Mouse (Mus musculus) liver, adult (tissue): Measurements from ENCODE around the gene Swi5.

Source experiments
- GATA4 ChIP-seq: IDR thresholded peaks from 2 replicates; pipeline ENCODE4 v1.6.1; 2014; ENCODE audit warnings: mild to moderate bottlenecking, low read length; ENCODE audit not compliant: insufficient replicate concordance

Swi5 gene

DNA sequence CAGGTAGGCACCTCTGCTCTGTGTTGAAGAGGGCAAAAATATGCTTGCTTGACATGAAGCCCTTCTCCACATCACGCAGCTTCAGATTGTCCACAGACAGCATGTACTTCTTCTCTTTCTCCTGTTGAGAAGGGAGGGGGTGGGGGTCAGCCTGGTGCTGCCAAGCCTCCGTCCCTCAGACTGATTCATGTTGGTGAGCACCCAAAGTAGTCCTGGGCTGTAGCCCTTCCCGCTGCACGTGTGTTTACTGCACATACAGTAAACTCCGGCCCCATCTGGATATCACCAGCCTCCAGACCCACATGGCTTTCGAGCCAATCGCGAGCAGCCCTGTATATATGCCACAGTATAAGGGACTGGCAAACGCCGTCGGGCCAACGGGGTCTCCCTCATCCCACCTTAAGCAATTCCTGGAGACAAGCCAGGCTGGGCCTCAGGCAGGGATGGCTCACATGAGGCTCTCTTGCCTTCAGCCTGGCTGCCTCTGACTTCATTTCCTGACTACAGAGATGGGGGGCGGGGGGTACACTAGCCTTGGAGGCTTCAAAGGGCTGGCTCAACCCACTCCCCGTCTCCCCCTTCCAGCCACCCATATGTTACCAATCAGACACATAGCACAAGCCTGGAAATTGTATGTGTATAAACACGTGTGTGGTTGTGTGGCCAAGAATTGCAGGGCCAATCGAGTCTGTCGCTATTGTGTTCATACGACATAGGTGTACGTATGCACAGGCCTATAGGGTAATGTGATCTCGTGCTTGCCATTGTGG lies 29.2 kb upstream of the Swi5 start:
- no peak for TF ChIP-seq GATA4

DNA sequence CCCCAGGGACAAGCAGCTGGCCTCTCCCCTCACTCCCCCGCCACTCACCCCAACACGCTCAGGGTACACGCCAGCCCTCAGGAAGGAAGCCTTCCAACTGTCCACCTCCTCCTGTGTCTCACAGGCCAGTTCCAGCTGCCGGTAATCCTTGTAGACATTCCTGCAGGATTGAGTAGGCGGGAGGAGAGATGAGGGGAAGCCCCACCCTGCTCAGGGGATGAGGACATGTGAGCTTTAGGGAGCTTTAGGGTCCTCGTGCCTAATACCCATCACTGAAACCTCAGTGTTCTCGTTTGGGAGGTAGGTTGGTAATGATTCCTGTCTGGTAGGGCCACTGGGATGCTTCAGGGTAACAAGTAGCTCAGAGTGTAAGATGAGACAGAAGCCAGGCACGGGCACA lies 27.9 kb upstream of the Swi5 start:
- no peak for TF ChIP-seq GATA4

DNA sequence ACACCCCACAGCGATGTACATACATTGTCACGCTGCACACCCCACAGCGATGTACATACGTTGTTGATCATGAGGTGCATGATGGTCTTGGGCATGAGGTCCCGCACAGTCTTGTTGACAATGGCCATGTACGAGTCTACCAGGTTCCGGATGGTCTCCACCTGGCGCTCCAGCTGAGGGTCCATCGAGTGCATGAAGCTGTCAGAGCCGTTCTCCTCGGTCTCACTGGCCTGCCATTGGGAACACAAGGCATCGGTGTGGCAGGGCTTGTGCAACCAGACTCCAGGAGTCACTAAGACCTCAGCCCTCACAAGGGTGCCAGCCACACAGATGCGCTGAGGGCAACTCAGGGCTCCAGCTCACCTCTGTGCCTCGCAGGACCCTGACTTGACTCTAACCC lies 27.0 kb upstream of the Swi5 start:
- no peak for TF ChIP-seq GATA4

DNA sequence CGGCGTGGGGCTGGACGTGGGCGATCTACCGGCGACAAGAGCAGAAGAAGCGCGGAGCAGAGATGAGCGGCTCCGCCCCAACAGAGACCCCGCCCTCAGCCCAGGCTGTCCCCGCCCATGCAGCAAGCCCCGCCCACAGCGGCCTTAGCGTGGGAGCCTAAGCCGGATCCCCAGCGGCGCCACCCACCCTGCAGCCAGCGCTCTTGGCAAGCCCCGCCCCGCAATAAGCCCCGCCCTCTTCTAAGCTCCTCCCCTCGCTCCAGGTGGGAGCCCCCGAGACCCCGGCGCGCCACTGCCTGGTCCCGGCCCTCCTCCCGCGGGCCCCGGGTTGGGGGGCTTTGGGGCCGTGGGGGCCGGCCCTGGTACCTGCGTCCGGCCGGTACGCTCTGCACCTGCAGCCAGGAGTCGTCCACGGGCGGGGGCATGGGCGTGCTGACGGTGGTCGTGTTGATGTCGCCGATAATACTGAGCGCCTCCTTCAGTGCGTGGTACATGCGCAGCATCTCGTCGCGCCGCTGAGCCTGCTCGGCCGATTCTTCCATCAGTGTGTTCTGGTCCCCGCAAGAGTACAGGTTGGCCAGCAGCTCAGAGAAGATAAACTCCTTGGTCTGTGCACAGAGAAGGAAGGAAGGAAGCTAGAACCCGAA lies 24.6 kb upstream of the Swi5 start:
- no peak for TF ChIP-seq GATA4

DNA sequence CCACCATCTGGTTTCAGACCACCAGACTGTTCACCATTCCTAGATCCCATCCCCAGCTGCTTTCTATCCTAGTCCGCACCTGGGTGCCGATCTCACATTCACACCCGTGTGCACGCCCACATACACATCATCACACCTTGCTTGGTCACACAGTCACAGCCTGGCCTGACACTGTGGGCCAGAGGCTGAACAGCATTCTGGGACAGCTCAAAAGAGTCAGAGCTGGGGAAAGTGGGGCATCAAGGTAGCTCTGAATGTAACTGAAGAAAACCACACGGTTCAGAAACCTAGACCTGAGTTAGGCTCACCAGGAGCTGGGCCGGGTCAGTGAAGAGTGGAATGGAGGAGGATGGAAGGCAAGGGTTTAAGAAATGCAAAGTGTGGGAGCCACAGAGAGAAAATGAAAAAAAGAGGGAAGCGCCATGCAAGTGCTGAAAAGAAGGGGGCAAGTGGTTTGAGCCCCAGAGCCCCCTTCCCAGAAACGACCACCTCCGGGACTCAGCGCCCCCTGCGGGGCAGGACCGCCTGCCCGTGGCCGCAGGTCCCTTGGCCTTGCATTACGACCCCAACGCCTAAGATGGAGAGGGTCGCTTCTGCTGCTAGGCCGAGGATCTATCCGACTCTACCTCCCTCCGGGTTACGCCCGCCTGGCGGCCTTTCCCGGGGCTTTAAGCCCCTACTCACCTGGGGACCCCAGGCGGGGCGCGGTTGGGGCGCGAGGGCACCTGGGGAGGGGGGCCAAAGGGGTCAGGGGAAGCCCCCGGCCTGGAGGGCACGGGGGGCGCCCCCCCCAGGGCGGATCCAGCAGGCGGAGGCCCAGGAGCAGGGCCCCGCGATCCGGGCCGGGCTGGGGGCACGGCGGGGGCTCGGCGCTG lies 23.8 kb upstream of the Swi5 start:
- TF ChIP-seq GATA4, result no peak

DNA sequence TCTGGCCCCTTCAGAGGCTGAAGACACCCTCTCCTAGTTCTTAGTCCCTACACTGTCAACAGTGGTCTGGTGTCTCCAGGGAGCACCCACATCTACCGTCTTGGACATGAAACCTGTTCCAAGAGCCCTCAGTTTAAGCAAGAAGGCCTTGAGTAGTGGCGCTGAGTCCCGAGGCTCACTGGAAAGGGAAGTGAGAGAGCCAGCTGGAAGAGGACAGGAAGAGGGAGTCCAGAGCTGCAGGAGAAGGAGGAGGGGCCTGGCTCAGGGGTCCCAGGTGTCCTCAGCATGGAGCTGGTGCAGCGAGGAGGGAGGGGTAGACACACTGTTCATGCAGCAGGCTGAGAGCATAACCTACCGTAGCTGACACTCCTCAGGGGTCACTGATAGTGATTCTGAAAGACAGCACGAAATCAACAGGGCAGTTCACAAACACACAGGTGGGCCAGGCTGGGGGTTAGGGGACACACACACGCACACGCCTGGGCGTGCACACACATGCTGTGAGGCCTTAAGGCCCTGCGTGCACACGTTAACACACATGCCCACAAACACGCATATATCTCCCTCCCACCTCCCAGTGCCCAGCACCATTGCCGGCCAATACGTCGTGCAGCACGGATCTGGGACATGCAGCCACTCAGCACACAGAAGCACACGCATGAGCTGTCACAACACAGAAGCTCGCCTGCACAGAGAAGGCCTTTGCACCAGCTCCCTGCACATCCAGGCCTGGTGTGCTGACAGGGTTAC lies 22.4 kb upstream of the Swi5 start:
- TF ChIP-seq GATA4, result no peak

DNA sequence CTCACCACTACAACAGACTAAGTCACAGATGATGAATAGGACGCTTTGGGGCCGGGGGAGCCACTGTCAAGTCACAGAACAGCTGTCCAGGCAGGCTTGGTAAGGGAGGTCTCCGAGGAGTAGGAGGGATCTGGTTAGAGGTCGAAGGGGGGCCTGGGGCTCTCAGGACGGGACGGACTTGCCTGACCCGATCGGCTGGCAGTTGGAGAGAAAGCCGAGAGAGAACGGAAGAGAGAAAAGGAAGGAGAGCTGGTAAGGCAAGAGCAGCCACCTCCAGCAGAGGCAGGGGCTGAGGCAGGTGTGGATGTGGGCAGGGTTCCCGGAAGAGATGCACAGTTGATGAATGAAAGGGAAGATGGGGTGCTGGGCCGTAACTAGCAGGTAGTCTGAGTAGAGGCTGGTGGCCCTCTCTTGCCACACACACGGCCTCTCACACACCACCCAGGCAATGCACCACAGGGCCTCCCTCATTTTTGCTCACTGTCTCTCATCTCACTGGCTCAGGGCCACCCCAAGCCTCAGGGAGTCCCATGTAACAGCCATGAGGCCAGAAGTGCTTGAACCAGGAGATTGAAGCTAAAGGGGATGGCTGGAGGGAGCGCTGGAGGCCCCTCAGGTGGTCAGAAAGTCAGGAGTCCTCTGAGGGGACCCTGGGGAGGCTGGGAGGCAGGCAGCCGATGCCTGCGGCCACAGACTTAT lies 21.1 kb upstream of the Swi5 start:
- no peak for TF ChIP-seq GATA4

DNA sequence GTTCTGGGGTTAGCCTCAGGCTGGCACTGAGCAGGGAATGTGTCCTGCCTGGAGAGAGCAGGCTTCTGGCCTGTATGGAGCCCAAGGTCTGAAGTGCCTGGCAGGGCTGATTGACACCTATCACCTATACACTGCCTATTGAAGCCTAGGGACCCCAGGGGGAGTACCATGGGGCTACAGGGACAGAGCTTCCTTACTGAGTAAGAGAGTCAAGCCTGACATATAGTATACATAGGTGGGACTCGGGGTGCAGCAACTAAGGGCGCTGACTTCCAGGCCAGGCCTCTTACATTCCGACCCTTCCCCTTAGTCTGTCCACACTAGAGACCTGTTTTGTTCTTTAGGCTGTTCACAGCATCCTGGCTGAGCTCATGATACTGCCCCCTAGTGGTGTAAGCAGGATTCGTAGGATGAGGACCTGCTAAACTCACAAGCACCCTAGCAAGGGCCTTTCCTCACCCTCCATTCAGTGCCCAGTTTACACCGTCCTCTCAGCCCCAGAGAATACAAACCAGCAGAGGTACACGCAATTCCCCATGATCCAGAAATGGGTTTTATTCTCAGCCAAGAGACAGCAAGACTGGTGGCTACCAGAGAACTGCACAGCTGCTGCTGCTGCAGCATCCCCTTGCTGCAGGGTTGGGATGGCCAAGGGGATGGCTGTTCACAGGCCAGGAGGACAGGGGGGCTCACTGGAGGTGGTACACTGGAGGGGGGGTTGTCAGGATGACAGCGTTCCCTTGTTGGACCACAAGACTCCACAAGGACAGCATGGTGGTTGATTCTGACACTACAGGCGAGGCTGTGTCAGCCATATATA lies 20.3 kb upstream of the Swi5 start:
- no peak for TF ChIP-seq GATA4

DNA sequence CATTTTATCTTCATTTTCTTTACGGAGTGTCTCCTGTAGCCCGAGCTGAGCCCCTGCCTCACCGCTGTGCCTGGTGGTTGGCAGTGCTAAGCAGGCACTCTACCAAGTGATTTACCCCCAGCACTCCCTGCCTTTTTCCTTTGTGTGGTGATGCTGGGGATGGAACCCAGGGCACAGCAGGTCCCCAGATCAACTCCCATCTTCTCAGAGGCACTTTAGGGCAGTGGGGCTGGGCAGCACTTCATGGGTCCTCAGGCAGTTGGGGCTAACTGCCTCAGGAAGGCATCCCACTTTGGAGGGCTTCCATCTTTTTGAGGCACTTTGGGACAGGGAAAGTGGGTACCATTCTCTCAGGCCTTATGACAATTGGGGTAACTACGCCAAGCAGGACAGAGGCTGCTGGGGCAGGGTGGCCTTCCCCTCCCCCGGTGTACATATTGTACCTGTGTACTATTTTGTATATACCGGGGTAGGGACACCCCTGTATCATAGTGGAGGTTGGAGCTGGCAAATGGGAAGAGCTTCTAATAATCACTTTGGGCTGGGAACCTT lies 19.4 kb upstream of the Swi5 start:
- TF ChIP-seq GATA4, result no peak

DNA sequence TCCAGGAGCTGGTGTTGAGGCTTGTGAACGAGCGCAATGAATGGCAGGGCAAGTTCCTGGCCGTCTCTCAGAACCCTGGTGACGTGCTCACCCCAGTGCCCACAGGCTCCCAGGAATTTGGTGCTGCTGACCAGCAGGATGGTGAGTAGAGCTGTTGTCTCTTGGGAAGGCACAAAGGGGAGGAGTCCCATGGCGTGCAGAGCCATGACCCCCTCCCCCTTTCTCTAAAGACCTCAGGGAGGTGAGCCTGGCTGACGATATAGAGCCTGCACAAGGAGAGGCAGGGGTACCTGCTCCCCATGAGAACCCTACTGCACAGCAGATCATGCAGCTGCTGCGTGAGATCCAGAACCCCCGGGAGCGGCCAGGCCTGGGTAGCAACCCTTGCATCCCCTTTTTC lies 18.3 kb upstream of the Swi5 start:
- TF ChIP-seq GATA4, result no peak

DNA sequence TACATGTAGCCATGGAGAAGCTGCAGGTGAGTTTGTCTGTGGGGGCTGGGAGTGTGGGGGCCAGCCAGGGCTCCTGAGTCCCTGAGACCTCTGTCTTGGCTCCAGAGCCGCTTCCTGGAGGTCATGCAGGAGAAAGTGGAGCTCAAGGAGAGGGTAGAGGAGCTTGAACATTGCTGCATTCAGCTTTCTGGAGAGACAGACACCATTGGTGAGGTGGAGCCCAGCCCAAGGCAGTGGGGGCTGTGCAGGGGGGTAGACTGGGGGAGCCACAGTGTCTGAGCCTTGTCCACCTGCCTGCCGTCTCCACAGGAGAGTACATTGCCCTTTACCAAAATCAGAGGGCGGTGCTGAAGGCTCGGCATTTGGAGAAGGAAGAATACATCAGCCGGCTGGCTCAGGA lies 17.8 kb upstream of the Swi5 start:
- no peak for TF ChIP-seq GATA4

DNA sequence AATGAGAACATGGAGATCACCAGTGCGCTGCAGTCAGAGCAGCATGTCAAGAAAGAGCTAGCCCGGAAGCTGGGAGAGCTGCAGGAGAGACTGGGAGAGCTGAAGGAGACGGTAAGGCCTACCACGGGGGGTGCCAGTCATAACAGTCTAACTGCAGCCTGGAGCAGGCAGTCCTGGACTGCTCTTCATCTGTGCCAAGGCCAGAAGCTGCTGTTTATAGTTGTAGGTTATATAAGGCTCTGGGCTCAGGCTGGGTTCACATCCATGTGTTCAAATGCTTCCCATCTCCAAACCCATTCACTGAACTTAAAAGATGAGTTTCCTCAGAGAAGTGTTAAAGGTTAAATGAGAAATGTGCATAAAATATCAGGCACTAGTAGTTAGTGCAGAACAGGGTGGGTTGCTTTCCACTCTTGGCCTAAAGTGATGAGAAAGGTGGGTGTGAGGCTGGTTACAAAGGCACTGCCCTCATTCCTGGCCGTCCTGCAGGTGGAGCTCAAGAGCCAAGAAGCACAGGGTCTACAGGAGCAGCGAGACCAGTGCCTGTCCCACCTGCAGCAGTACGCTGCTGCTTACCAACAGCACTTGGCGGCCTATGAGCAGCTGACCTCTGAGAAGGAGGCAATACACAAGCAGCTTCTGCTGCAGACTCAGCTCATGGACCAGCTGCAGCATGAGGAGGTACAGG lies 16.4 kb upstream of the Swi5 start:
- TF ChIP-seq GATA4, result no peak

DNA sequence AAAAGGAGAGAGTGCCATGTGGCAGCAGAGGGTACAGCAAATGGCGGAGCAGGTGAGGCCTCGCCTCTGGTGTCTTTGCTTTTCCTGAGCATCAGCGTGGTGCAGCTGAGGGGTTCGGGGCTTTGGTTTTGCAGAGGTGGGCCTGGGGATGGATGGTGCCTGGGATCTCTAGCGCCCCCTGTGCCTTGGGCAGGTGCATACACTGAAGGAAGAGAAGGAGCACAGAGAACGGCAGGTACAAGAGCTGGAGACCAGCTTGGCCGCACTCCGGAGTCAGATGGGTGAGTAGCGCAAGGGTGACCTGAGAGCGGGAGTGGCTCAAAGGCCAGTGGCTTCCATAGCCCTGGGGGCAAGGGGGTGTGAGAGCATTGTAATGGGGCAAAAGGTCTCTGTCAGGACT lies 15.1 kb upstream of the Swi5 start:
- no peak for TF ChIP-seq GATA4
